In the genomic region with DNA sequence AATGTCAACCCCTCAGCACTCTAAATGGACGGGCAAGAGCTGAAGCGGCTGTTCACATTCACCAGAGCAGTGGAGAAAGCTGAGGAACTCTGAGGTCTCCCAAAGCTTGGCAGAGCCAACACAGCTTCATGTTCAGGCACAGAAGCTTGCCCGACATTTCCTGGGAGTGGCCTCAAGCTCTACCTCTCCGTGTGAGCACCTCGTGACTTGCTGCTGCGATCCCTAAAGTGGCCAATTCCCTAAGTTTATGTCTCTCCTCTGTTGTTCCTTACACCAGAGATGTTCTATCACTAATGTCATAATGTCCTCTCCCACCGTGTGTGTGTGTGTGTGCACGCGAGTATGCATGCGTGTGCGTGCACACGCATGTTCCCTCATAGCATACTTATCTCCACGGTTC, we compare ENCODE assay signal across 22 mouse cellular contexts. TPM values are rescaled to one million over a fixed set of nuclear protein-coding genes. Genes with fewer than 3 reads are reported as not detected.
DNase-seq lines count a peak whose midpoint lies in the region; ATAC-seq and TF ChIP-seq lines count a peak whose summit lies in the region.
"Had no signal": no experiment of that assay in that cellular context is flagged by ENCODE, and none has a peak within 500 bp of the region (broad histone marks: within the 10 kb centered on the region; RNA-seq: fewer than 3 reads in every experiment).

No protein-coding gene starts in this region.

- peak; percentile 48 for ATAC-seq in erythroblast, adult 5-6 weeks (replicated peaks; ENCODE audit: low FRiP score, poor library complexity, severe bottlenecking)
- peak; percentile 27; the same call in 1 of the 2 replicates for ATAC-seq in liver, embryonic 13.5 days (ENCODE audit: low read depth)

- TF ChIP-seq CTCF in thymus, adult 2 months (IDR thresholded peaks at IDR 0.05; ENCODE audit: borderline replicate concordance, control insufficient read depth, extremely low read depth, insufficient read depth, low read length, poor library complexity) = no peak

- no peaks in the 10 kb centered on the region for H3K27me3 ChIP-seq in thymus, adult 2 months (ENCODE audit: control insufficient read depth, insufficient read depth, low read length)
- no peaks in the 10 kb centered on the region for H3K27me3 ChIP-seq in liver, embryonic 13.5 days
- H3K27me3 ChIP-seq: CH12.LX; forebrain, embryonic 12.5 days; lung, embryonic 15.5 days; midbrain, embryonic 12.5 days; neural tube, embryonic 13.5 days had no signal

- no peak for TF ChIP-seq POLR2A in thymus, adult 2 months (IDR thresholded peaks at IDR 0.05; ENCODE audit: control insufficient read depth, extremely low read depth, insufficient read depth, low read length, poor library complexity)

- 44% methylated on average over 13 of the region's 13 CpGs for WGBS in thymus, adult 2 months
- 50% methylated on average over 13 of the region's 13 CpGs for WGBS in liver, embryonic 13.5 days (ENCODE audit: insufficient replicate concordance)

- H3K9ac ChIP-seq in liver, embryonic 13.5 days = peak overlapping the region; percentile 52
- H3K9ac ChIP-seq: forebrain, embryonic 12.5 days; limb, embryonic 13.5 days; lung, embryonic 15.5 days; midbrain, embryonic 12.5 days; neural tube, embryonic 13.5 days had no signal

- H3K4me3 ChIP-seq in thymus, adult 2 months (ENCODE audit: control insufficient read depth, insufficient read depth, low read length) = no peak overlapping the region
- H3K4me3 ChIP-seq in liver, embryonic 13.5 days (replicated peaks) = no peak overlapping the region
- H3K4me3 ChIP-seq: forebrain, embryonic 12.5 days; gastrocnemius, adult 2 months; heart, adult 2 months; limb, embryonic 13.5 days; lung, embryonic 15.5 days; midbrain, embryonic 12.5 days; neural tube, embryonic 13.5 days had no signal

- DNase-seq in thymus, adult 2 months = no peak
- DNase-seq in thymus, postnatal 10 days (ENCODE audit: low spot score in 2 of 2) = no peak
- DNase-seq in liver, embryonic 13.5 days = no peak
- DNase-seq in gastrocnemius, postnatal 25 days = no peak
- no peak for DNase-seq in neural tube, embryonic 10.5 days (ENCODE audit: extremely low spot score, low spot score)
- no peak for DNase-seq in right cerebral cortex, adult 18-20 months
- DNase-seq: cerebellum, adult 2 months; cerebellum, postnatal 36 days; gastrocnemius, adult 2 months; heart, adult 2 months; kidney, adult 18-20 months; kidney, postnatal 10 days; layer of hippocampus, postnatal 36 days; lung, postnatal 4 days; right cerebral cortex, postnatal 14 days had no signal

- H3K27ac ChIP-seq in thymus, adult 2 months (ENCODE audit: control insufficient read depth, insufficient read depth, low read length) = peak overlapping the region; percentile 27; the same call in 1 of the 2 replicates
- H3K27ac ChIP-seq in liver, embryonic 13.5 days = peak overlapping the region; percentile 77
- H3K27ac ChIP-seq: forebrain, embryonic 12.5 days; gastrocnemius, adult 2 months; heart, adult 2 months; limb, embryonic 13.5 days; lung, embryonic 15.5 days; midbrain, embryonic 12.5 days; neural tube, embryonic 13.5 days had no signal

- H3K4me2 ChIP-seq in liver, embryonic 13.5 days = peak overlapping the region; percentile 37
- H3K4me2 ChIP-seq: forebrain, embryonic 12.5 days; limb, embryonic 13.5 days; lung, embryonic 15.5 days; midbrain, embryonic 12.5 days; neural tube, embryonic 13.5 days had no signal

- no peaks in the 10 kb centered on the region for H3K9me3 ChIP-seq in liver, embryonic 13.5 days (replicated peaks)
- H3K9me3 ChIP-seq: forebrain, embryonic 12.5 days; limb, embryonic 13.5 days; lung, embryonic 15.5 days; midbrain, embryonic 12.5 days; neural tube, embryonic 13.5 days had no signal

- H3K36me3 ChIP-seq in thymus, adult 2 months (ENCODE audit: control insufficient read depth, insufficient read depth, low read length) = no peaks in the 10 kb centered on the region
- H3K36me3 ChIP-seq in liver, embryonic 13.5 days = no peaks in the 10 kb centered on the region
- H3K36me3 ChIP-seq: forebrain, embryonic 12.5 days; limb, embryonic 13.5 days; lung, embryonic 15.5 days; midbrain, embryonic 12.5 days; neural tube, embryonic 13.5 days had no signal

- peaks cover 58% of the 10 kb centered on the region for H3K4me1 ChIP-seq in thymus, adult 2 months (replicated peaks; ENCODE audit: control insufficient read depth, insufficient read depth, low read length)
- H3K4me1 ChIP-seq in liver, embryonic 13.5 days (replicated peaks) = peaks cover 98% of the 10 kb centered on the region

RNA-seq across cellular contexts. Expression of a gene that starts 42.3 kb away (rescaled TPM):
- polyA plus RNA-seq in thymus, adult 2 months (2012; rRNA removed) = 55.0 and 61.2 TPM in 2 replicates
- 81.5 and 97.8 TPM in 2 replicates for total RNA-seq in erythroblast, adult 5-6 weeks (2015; ENCODE audit: low replicate concordance)
- total RNA-seq in erythroblast, adult 5-6 weeks (2017; ENCODE audit: low replicate concordance) = 63.0 and 71.8 TPM in 2 replicates
- polyA plus RNA-seq in liver, embryonic 13.5 days (2015; fragmentation: Nextera tagmentation; extraction: Ambion mirVana) = 15.8 and 18.8 TPM in 2 replicates
- total RNA-seq in gastrocnemius, postnatal 25 days (2021) = 1 to 10 TPM; 4.0 TPM

RNA-seq across cellular contexts. Expression of a gene that starts 42.5 kb away (rescaled TPM):
- 2.0 and 2.8 TPM in 2 replicates for polyA plus RNA-seq in thymus, adult 2 months (2012; rRNA removed)
- 1.3 and 4.8 TPM in 2 replicates for total RNA-seq in erythroblast, adult 5-6 weeks (2015; ENCODE audit: low replicate concordance)
- total RNA-seq in erythroblast, adult 5-6 weeks (2017; ENCODE audit: low replicate concordance) = 3.0 and 3.6 TPM in 2 replicates
- polyA plus RNA-seq in liver, embryonic 13.5 days (2015; fragmentation: Nextera tagmentation; extraction: Ambion mirVana) = 0.17 and 0.22 TPM in 2 replicates
- total RNA-seq in gastrocnemius, postnatal 25 days (2021) = under 1 TPM in 1 of 2 experiments, not detected in 1; 0.18 TPM
- total RNA-seq: gastrocnemius, adult 2 months; heart, adult 2 months had no signal

Comparison
In these comparisons a context has a peak if more than half of its experiments do, and no peak if none do; other contexts are left out.
1. RNA of a gene that starts 42.3 kb away (total RNA-seq): 63.0 to 97.8 TPM in erythroblast, adult 5-6 weeks; 4.0 TPM in gastrocnemius, postnatal 25 days; every median in the first group is over 10 times any median in the second.